Mouse (Mus musculus) thymus, adult 2 months (tissue): Measurements from ENCODE around the gene Bcl2l15. TPM values are rescaled to one million over a fixed set of nuclear protein-coding genes. Genes with fewer than 3 reads are reported as not detected.
"Not testable (repeated sequence)": the region's sequence is repeated elsewhere in the genome, so short reads cannot be mapped to it uniquely, and the experiment has no call there.

Source experiments
- DNase-seq: peaks from one replicate; pipeline ENCODE4 v3.0.0; 2021
- H3K27ac ChIP-seq: fragments of 200-500 bp; 2 replicates; pipeline ENCODE4 v1.5.1; 2012; ENCODE audit warnings: low read length, control low read depth; ENCODE audit not compliant: control insufficient read depth, insufficient read depth
- H3K27me3 ChIP-seq: fragments of 200-500 bp; 2 replicates; pipeline ENCODE4 v1.6.1; 2012; ENCODE audit warnings: mild to moderate bottlenecking, low read length, moderate library complexity, mixed read lengths; ENCODE audit not compliant: control insufficient read depth, insufficient read depth
- H3K36me3 ChIP-seq: fragments of 200-500 bp; 2 replicates; pipeline ENCODE4 v1.6.1; 2012; ENCODE audit warnings: mild to moderate bottlenecking, low read length, moderate library complexity; ENCODE audit not compliant: control insufficient read depth, insufficient read depth
- H3K4me1 ChIP-seq: fragments of 200-500 bp; replicated peaks from 2 replicates; pipeline ENCODE4 v1.6.1; 2012; ENCODE audit warnings: low read length; ENCODE audit not compliant: control insufficient read depth, insufficient read depth
- H3K4me3 ChIP-seq: fragments of 200-500 bp; 2 replicates; pipeline ENCODE4 v1.5.1; 2012; ENCODE audit warnings: mild to moderate bottlenecking, low read length, control low read depth, moderate library complexity; ENCODE audit not compliant: control insufficient read depth, insufficient read depth
- CTCF ChIP-seq: fragments of 200-500 bp; IDR thresholded peaks from 2 replicates; pipeline ENCODE4 v1.5.1; 2012; ENCODE audit warnings: mild to moderate bottlenecking, control low read depth, low read length, moderate library complexity, borderline replicate concordance; ENCODE audit not compliant: control insufficient read depth, poor library complexity, insufficient read depth; ENCODE audit errors: extremely low read depth
- POLR2A ChIP-seq: fragments of 200-500 bp; IDR thresholded peaks from 2 replicates; pipeline ENCODE4 v1.6.1; 2012; ENCODE audit warnings: mild to moderate bottlenecking, low read length, control low read depth, moderate library complexity; ENCODE audit not compliant: control insufficient read depth, poor library complexity, insufficient read depth; ENCODE audit errors: extremely low read depth
- WGBS: fragments of 180-500 bp; shearing (Covaris S2); methylation state at CpG from one replicate; pipeline ENCODE4 v1.1.7; 2018; 5-methylcytosine and 5-hydroxymethylcytosine counted together
- polyA plus RNA-seq: library from polyadenylated mRNA; depleted of rRNA; stranded (reverse); fragments of >200 nt; gene quantifications from 2 replicates; pipeline ENCODE4 v1.2.3, GENCODE M21; 2012

Gene Bcl2l15
- polyA plus RNA-seq, 1 experiment: 0.84 TPM

DNA sequence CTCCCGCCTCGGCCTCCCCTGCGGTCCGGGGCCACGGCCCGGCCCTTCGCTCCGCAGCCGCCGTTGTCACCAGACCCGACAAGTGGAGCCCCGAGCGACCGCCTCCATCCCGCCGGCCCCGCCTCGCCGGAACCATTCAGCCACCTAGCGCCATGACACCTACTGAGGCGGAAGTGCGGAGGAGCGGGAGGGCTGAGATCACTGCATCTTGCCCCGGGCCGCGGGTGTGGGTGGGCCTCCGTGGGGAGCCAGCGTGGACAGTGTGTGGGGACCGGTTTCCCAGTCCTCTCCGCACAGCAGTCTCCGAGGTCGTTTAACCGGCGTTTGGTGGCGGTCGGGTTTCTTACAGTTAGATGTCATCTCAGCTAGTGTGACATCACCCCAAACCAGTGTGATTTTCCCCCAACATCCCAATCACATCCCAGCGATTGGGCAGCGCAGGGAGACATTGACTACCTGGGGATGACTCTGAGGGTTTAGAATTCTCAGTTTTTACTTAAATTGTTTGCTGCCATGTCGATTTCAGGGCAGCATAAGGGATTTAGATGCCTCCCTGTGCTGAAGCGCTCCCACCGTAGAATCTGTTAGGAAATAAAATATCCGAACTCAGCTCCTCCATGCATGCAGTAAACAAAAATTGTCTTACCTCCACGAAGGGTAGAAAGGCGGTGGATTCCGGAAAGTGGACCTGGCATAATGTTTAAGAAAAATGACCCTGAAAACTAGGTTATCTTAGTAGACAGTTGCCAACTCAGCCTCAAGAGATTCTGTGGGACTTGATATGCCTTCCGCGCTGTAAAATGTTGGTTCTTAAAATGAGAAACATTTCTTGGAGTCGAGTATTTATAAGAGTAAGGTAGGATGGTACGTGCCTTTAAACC, 40.9 kb upstream of the Bcl2l15 start, which contains the start of gene Hipk1:
Hipk1 (minus strand) TSS at position 334 of the 881 bp plus-strand sequence.
- 15% methylated on average over 47 of the region's 49 CpGs for WGBS
- Histone ChIP-seq H3K27ac (peak within 1 kb of the TSS; percentile 83), H3K36me3 (no peaks in the 10 kb centered on the region), H3K4me1 (peaks cover 11% of the 10 kb centered on the region), H3K4me3 (peak within 1 kb of the TSS; percentile 67), H3K27me3 (no peaks in the 10 kb centered on the region)
- DNase-seq: peak; percentile 93
- TF ChIP-seq CTCF (peak; percentile 46; the same call in 1 of the 2 replicates), POLR2A (peak; percentile 96)

DNA sequence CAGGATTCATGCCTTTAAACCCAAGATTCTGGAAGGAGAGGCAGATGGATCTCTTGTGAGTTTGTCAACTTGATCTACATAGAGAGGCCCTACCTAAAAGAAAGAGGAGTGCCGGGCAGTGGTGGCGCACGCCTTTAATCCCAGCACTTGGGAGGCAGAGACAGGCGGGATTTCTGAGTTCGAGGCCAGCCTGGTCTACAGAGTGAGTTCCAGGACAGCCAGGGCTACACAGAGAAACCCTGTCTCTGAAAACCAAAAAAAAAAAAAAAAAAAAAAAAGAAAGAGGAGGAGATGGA, 40.3 kb upstream of the Bcl2l15 start:
- not testable (repeated sequence) for H3K4me3 ChIP-seq, H3K36me3 ChIP-seq, DNase-seq, H3K27me3 ChIP-seq, H3K27ac ChIP-seq
- H3K4me1 ChIP-seq: peaks cover 11% of the 10 kb centered on the region
- 96% methylated on average over 5 of the region's 5 CpGs for WGBS

DNA sequence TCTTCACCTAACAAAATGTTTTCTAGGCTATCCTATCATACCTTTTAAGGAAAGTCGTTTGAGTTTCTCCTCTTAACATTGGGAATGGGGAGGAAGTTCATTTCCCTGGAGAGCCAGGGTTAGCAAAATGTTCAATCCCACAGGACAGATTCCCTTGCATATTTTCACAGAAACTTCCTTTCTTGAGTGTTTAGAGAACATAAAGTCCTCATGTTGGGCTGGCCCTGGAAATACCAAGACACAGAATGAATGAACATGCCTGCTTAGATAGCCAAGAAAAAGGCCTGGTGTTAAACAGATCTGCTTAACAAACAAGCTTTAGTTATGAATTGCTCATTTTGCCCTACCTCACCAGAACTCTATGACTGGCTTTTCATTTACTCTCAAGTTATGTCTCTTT, 39.8 kb upstream of the Bcl2l15 start:
- Histone ChIP-seq H3K4me1 (peaks cover 11% of the 10 kb centered on the region), H3K27ac (no peak overlapping the region), H3K4me3 (no peak overlapping the region), H3K36me3 (no peaks in the 10 kb centered on the region), H3K27me3 (no peaks in the 10 kb centered on the region)
- WGBS: 86% methylated on average over 1 of the region's 1 CpGs
- no peak for TF ChIP-seq CTCF
- no peak for TF ChIP-seq POLR2A
- DNase-seq: no peak

DNA sequence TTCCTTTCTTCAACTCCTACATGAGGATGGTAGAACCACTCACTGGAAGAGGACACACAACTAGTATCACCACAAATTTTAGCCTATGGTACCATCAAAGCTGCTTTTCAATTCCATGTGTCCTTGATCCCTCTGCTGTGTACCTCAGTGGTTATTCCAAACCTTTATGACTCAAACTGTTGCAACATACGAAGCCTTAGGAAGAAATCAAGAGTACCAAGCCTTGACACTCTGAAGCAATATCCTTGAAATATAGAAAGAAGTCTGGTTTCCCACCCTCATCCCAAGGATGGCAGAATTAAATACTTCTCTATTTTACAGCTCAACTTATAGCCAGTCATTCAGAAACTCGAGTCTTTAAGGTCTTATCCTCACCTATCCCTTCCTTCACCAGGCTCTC, 36.0 kb upstream of the Bcl2l15 start:
- no peaks in the 10 kb centered on the region for H3K27me3 ChIP-seq
- no peaks in the 10 kb centered on the region for H3K36me3 ChIP-seq
- H3K27ac ChIP-seq: no peak overlapping the region
- H3K4me1 ChIP-seq: peaks cover 3% of the 10 kb centered on the region; the same call in 1 of the 2 replicates
- H3K4me3 ChIP-seq: no peak overlapping the region
- TF ChIP-seq POLR2A (no peak), CTCF (no peak)
- DNase-seq: no peak
- WGBS: 83% methylated on average over 2 of the region's 2 CpGs

GRCm38 (mm10) chr3:103799507-103799906, 32.9 kb upstream of the Bcl2l15 start:
- DNase-seq: no peak
- peaks cover 12% of the 10 kb centered on the region for H3K36me3 ChIP-seq
- WGBS: 88% methylated on average over 2 of the region's 2 CpGs
- H3K27me3 ChIP-seq: no peaks in the 10 kb centered on the region
- no peak overlapping the region for H3K27ac ChIP-seq
- peaks cover 18% of the 10 kb centered on the region for H3K4me1 ChIP-seq
- no peak overlapping the region for H3K4me3 ChIP-seq
- TF ChIP-seq POLR2A: no peak
- no peak for TF ChIP-seq CTCF

GRCm38 (mm10) chr3:103801631-103802531, 30.5 kb upstream of the Bcl2l15 start:
- peaks cover 23% of the 10 kb centered on the region for H3K36me3 ChIP-seq
- no peak overlapping the region for H3K4me3 ChIP-seq
- no peaks in the 10 kb centered on the region for H3K27me3 ChIP-seq
- H3K27ac ChIP-seq: peak overlapping the region; percentile 98
- 4% methylated on average over 10 of the region's 10 CpGs for WGBS
- peak; percentile 51 for DNase-seq
- H3K4me1 ChIP-seq: peaks cover 18% of the 10 kb centered on the region
- TF ChIP-seq POLR2A: no peak
- no peak for TF ChIP-seq CTCF

- peaks cover 18% of the 10 kb centered on the region for H3K4me1 ChIP-seq
- no peak for TF ChIP-seq CTCF
- TF ChIP-seq POLR2A: no peak
- DNase-seq: peak; percentile 35
- peaks cover 23% of the 10 kb centered on the region for H3K36me3 ChIP-seq
- 0 out of 2 replicates have a peak overlapping the region, but pooled peaks have one; percentile 2 for H3K4me3 ChIP-seq
- no peaks in the 10 kb centered on the region for H3K27me3 ChIP-seq
- WGBS: 37% methylated on average over 8 of the region's 8 CpGs
- peak overlapping the region; percentile 96 for H3K27ac ChIP-seq
Measured at GRCm38 (mm10) chr3:103802861-103803260, 29.5 kb upstream of the Bcl2l15 start.
